14 mouse cellular contexts compared by ENCODE assay signal in the genomic region with DNA sequence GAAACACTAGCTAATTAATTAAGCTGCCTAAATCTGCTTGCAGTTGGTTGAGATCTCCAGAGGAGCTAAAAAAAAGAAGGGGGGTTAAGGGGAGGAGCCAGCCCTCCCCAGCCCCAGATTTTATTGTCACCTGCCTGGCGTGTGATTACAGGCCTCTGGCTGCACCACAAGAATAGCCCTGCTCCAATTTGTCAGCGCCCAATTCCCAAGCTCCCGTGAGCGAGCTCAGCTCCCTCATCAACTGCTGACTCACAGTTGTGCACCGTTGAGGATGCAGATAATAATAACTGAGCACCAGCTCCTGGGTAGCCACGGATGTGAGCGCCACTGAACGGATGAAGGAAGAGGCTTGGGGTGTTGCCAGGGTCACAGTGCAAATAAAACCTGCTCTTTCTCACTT. TPM values are rescaled to one million over a fixed set of nuclear protein-coding genes. Genes with fewer than 3 reads are reported as not detected.
DNase-seq lines count a peak whose midpoint lies in the region; ATAC-seq and TF ChIP-seq lines count a peak whose summit lies in the region.
"Had no signal": no experiment of that assay in that cellular context is flagged by ENCODE, and none has a peak within 500 bp of the region (broad histone marks: within the 10 kb centered on the region; RNA-seq: fewer than 3 reads in every experiment).

No protein-coding gene starts in this region.

- 42% methylated on average over 8 of the region's 8 CpGs for WGBS in embryonic facial prominence, embryonic 14.5 days
- WGBS in embryonic facial prominence, embryonic 10.5 days, result 49% methylated on average over 8 of the region's 8 CpGs
- 13% methylated on average over 8 of the region's 8 CpGs for WGBS in forebrain, embryonic 13.5 days
- WGBS in olfactory bulb, adult 2 months, result 5% methylated on average over 8 of the region's 8 CpGs

- peaks cover 11% of the 10 kb centered on the region for H3K36me3 ChIP-seq in embryonic facial prominence, embryonic 14.5 days (ENCODE audit: control insufficient read depth, insufficient read depth, low read length)
- peaks cover 25% of the 10 kb centered on the region for H3K36me3 ChIP-seq in embryonic facial prominence, embryonic 10.5 days (replicated peaks)
- peaks cover 27% of the 10 kb centered on the region for H3K36me3 ChIP-seq in forebrain, embryonic 13.5 days (ENCODE audit: poor library complexity, severe bottlenecking)
- H3K36me3 ChIP-seq: lung, embryonic 15.5 days had no signal

- no peaks in the 10 kb centered on the region for H3K27me3 ChIP-seq in embryonic facial prominence, embryonic 14.5 days (replicated peaks; ENCODE audit: control insufficient read depth, insufficient read depth, low read length)
- no peaks in the 10 kb centered on the region for H3K27me3 ChIP-seq in embryonic facial prominence, embryonic 10.5 days (replicated peaks; ENCODE audit: low read depth, poor library complexity, severe bottlenecking)
- H3K27me3 ChIP-seq in forebrain, embryonic 13.5 days, result no peaks in the 10 kb centered on the region
- H3K27me3 ChIP-seq: lung, embryonic 15.5 days; midbrain, embryonic 12.5 days; neural tube, embryonic 12.5 days had no signal

- no peaks in the 10 kb centered on the region for H3K4me1 ChIP-seq in embryonic facial prominence, embryonic 14.5 days (ENCODE audit: control insufficient read depth, insufficient read depth, low read length)
- peaks cover 20% of the 10 kb centered on the region for H3K4me1 ChIP-seq in embryonic facial prominence, embryonic 10.5 days
- peaks cover 30% of the 10 kb centered on the region for H3K4me1 ChIP-seq in forebrain, embryonic 13.5 days
- peaks cover 45% of the 10 kb centered on the region for H3K4me1 ChIP-seq in olfactory bulb, adult 2 months (ENCODE audit: control insufficient read depth, insufficient read depth, low read length)
- H3K4me1 ChIP-seq: lung, embryonic 15.5 days; neural tube, embryonic 12.5 days had no signal

- ATAC-seq in embryonic facial prominence, embryonic 14.5 days (ENCODE audit: low read depth), result peak; percentile 60; the same call in 1 of the 2 replicates
- peak; percentile 71 for ATAC-seq in forebrain, embryonic 13.5 days

- no peak overlapping the region for H3K9ac ChIP-seq in embryonic facial prominence, embryonic 14.5 days (ENCODE audit: low read depth, low read length)
- no peak overlapping the region for H3K9ac ChIP-seq in forebrain, embryonic 13.5 days
- H3K9ac ChIP-seq: lung, embryonic 15.5 days; midbrain, embryonic 12.5 days; neural tube, embryonic 12.5 days had no signal

- intact Hi-C loops in left cerebral cortex, postnatal 14 days (cut with DNase I), result no loop called here

- no peak for TF ChIP-seq CTCF in olfactory bulb, adult 2 months (IDR thresholded peaks at IDR 0.05; ENCODE audit: insufficient read depth, low read depth, low read length)

- no peak overlapping the region for H3K27ac ChIP-seq in embryonic facial prominence, embryonic 14.5 days (replicated peaks; ENCODE audit: low read depth, low read length)
- H3K27ac ChIP-seq in embryonic facial prominence, embryonic 10.5 days (replicated peaks), result no peak overlapping the region
- H3K27ac ChIP-seq in forebrain, embryonic 13.5 days, result peak overlapping the region; percentile 27; the same call in 1 of the 2 replicates
- peak overlapping the region; percentile 81 for H3K27ac ChIP-seq in olfactory bulb, adult 2 months (ENCODE audit: insufficient read depth, low read depth, low read length)
- H3K27ac ChIP-seq: lung, embryonic 15.5 days; midbrain, embryonic 12.5 days; neural tube, embryonic 12.5 days had no signal

- H3K4me3 ChIP-seq in embryonic facial prominence, embryonic 14.5 days (ENCODE audit: low read depth, low read length), result no peak overlapping the region
- no peak overlapping the region for H3K4me3 ChIP-seq in embryonic facial prominence, embryonic 10.5 days
- no peak overlapping the region for H3K4me3 ChIP-seq in forebrain, embryonic 13.5 days
- no peak overlapping the region for H3K4me3 ChIP-seq in olfactory bulb, adult 2 months (ENCODE audit: insufficient read depth, low read depth, low read length)
- H3K4me3 ChIP-seq: lung, embryonic 15.5 days; midbrain, embryonic 12.5 days; neural tube, embryonic 12.5 days had no signal

- H3K9me3 ChIP-seq in embryonic facial prominence, embryonic 14.5 days (ENCODE audit: control insufficient read depth, low read length), result no peaks in the 10 kb centered on the region
- H3K9me3 ChIP-seq in embryonic facial prominence, embryonic 10.5 days, result no peaks in the 10 kb centered on the region
- no peaks in the 10 kb centered on the region for H3K9me3 ChIP-seq in forebrain, embryonic 13.5 days (replicated peaks)
- H3K9me3 ChIP-seq: lung, embryonic 15.5 days; midbrain, embryonic 12.5 days; neural tube, embryonic 12.5 days had no signal

- H3K4me2 ChIP-seq in embryonic facial prominence, embryonic 14.5 days (ENCODE audit: low read depth, low read length), result no peak overlapping the region
- H3K4me2 ChIP-seq in forebrain, embryonic 13.5 days, result no peak overlapping the region
- H3K4me2 ChIP-seq: lung, embryonic 15.5 days; midbrain, embryonic 12.5 days; neural tube, embryonic 12.5 days had no signal

- TF ChIP-seq POLR2A in olfactory bulb, adult 2 months (IDR thresholded peaks at IDR 0.05; ENCODE audit: insufficient read depth, low read depth, low read length), result no peak

- DNase-seq in embryonic facial prominence, embryonic 14.5 days (ENCODE audit: low spot score), result peak; percentile 63
- DNase-seq in embryonic facial prominence, embryonic 10.5 days (ENCODE audit: low spot score), result no peak
- peak; percentile 52 to 59 for DNase-seq in left cerebral cortex, postnatal 14 days (ENCODE audit: low spot score in 2 of 2)
- no peak for DNase-seq in left cerebral cortex, adult 11 months (ENCODE audit: low spot score)
- DNase-seq in gastrocnemius, adult 8-10 months (ENCODE audit: low spot score in 2 of 2), result no peak
- no peak for DNase-seq in kidney, postnatal 4 days
- DNase-seq: adrenal gland, postnatal 36 days; cerebellum, adult 11-12 months; kidney, adult 18-20 months had no signal

RNA-seq across cellular contexts. Expression of a gene that starts 13.6 kb away (rescaled TPM):
- polyA plus RNA-seq in embryonic facial prominence, embryonic 14.5 days (2014; fragmentation: Nextera tagmentation; extraction: Ambion mirVana), result 36.1 and 39.1 TPM in 2 replicates
- polyA plus RNA-seq in embryonic facial prominence, embryonic 10.5 days (2016; fragmentation: Nextera tagmentation; extraction: Ambion mirVana), result 17.0 and 17.4 TPM in 2 replicates
- total RNA-seq in left cerebral cortex, postnatal 14 days (2021), result 100 to 1,000 TPM; 371 to 377 TPM
- polyA plus RNA-seq in forebrain, embryonic 13.5 days (2015; fragmentation: Nextera tagmentation; extraction: Ambion mirVana), result 16.9 and 19.5 TPM in 2 replicates
- not detected in 2 replicates for polyA plus RNA-seq in olfactory bulb, adult 2 months (2012; ENCODE audit: insufficient read depth, insufficient read length, low replicate concordance, missing spikeins)
- total RNA-seq in gastrocnemius, adult 8-10 months (2022), result 1 to 10 TPM; 4.0 to 9.7 (median 5.3) TPM

Comparison
In these comparisons a context has a peak if more than half of its experiments do, and no peak if none do; other contexts are left out.
1. DNase-seq: peak in embryonic facial prominence, embryonic 14.5 days (single experiment) and left cerebral cortex, postnatal 14 days (2 of 2); none in embryonic facial prominence, embryonic 10.5 days (single experiment), left cerebral cortex, adult 11 months (single experiment), gastrocnemius, adult 8-10 months (0 of 2) and kidney, postnatal 4 days (0 of 2).
2. H3K27ac ChIP-seq: peak in forebrain, embryonic 13.5 days (single experiment) and olfactory bulb, adult 2 months (single experiment); none in embryonic facial prominence, embryonic 14.5 days (single experiment) and embryonic facial prominence, embryonic 10.5 days (single experiment).